Mouse (Mus musculus) bone marrow macrophage, adult 2 months (primary cell): ENCODE measurements around the gene Baz2b. TPM values are rescaled to one million over a fixed set of nuclear protein-coding genes. Genes with fewer than 3 reads are reported as not detected.

Experiments used
- H3K27ac ChIP-seq: 2 replicates; pipeline ENCODE4 v1.5.1; 2012; ENCODE audit warnings: low read depth, low read length; ENCODE audit not compliant: insufficient read depth
- H3K4me1 ChIP-seq: 2 replicates; pipeline ENCODE4 v1.6.1; 2012; ENCODE audit warnings: low read length; ENCODE audit not compliant: control insufficient read depth, insufficient read depth
- H3K4me3 ChIP-seq: 2 replicates; pipeline ENCODE4 v1.5.1; 2012; ENCODE audit warnings: mild to moderate bottlenecking, low read length, moderate library complexity; ENCODE audit not compliant: insufficient read depth
- CTCF ChIP-seq: IDR thresholded peaks from 2 replicates; pipeline ENCODE4 v1.5.1; 2012; ENCODE audit warnings: low read depth, mild to moderate bottlenecking, low read length, moderate library complexity
- POLR2A ChIP-seq: IDR thresholded peaks from 2 replicates; pipeline ENCODE4 v1.6.1; 2012; ENCODE audit warnings: mild to moderate bottlenecking, low read depth, low read length, borderline replicate concordance
- polyA plus RNA-seq: library from polyadenylated mRNA; stranded (reverse); fragments of >200 nt; gene quantifications from 2 replicates; pipeline ENCODE4 v1.2.4, GENCODE M21; 2012; ENCODE audit not compliant: missing spikeins, insufficient read depth, insufficient read length

Baz2b gene
- polyA plus RNA-seq, 1 experiment = 64.7 TPM

- H3K4me1 ChIP-seq = peaks cover 20% of the 10 kb centered on the region
- H3K4me3 ChIP-seq = no peak overlapping the region
- no peak overlapping the region for H3K27ac ChIP-seq
- no peak for TF ChIP-seq POLR2A
- no peak for TF ChIP-seq CTCF
Observed at GRCm38 (mm10) chr2:60202900-60203530, 6.6 kb downstream of the Baz2b start.

GRCm38 (mm10) chr2:60200667-60201066, 9.0 kb downstream of the Baz2b start:
- no peak overlapping the region for H3K27ac ChIP-seq
- no peak for TF ChIP-seq POLR2A
- TF ChIP-seq CTCF = peak; percentile 63
- peaks cover 14% of the 10 kb centered on the region for H3K4me1 ChIP-seq
- no peak overlapping the region for H3K4me3 ChIP-seq

GRCm38 (mm10) chr2:60200051-60200562, 9.5 kb downstream of the Baz2b start:
- Histone ChIP-seq H3K27ac (peak overlapping the region; percentile 6; the same call in 1 of the 2 replicates), H3K4me3 (no peak overlapping the region), H3K4me1 (peaks cover 14% of the 10 kb centered on the region)
- TF ChIP-seq CTCF (no peak), POLR2A (no peak)

- no peak for TF ChIP-seq CTCF
- no peak for TF ChIP-seq POLR2A
- Histone ChIP-seq H3K27ac (no peak overlapping the region), H3K4me3 (no peak overlapping the region), H3K4me1 (peaks cover 6% of the 10 kb centered on the region)
Observed at GRCm38 (mm10) chr2:60196841-60197240, 12.8 kb downstream of the Baz2b start.

GRCm38 (mm10) chr2:60181696-60182095, 27.9 kb downstream of the Baz2b start:
- Histone ChIP-seq H3K27ac (no peak overlapping the region), H3K4me1 (peaks cover 9% of the 10 kb centered on the region; the same call in 1 of the 2 replicates), H3K4me3 (no peak overlapping the region)
- TF ChIP-seq CTCF (no peak), POLR2A (no peak)

- H3K4me3 ChIP-seq = no peak overlapping the region
- TF ChIP-seq POLR2A (no peak), CTCF (no peak)
- H3K4me1 ChIP-seq = peaks cover 25% of the 10 kb centered on the region
- H3K27ac ChIP-seq = no peak overlapping the region
Observed at GRCm38 (mm10) chr2:60177490-60177889, 32.1 kb downstream of the Baz2b start.

- H3K27ac ChIP-seq = peak overlapping the region; percentile 85
- TF ChIP-seq POLR2A (no peak), CTCF (no peak)
- H3K4me1 ChIP-seq = peaks cover 36% of the 10 kb centered on the region
- H3K4me3 ChIP-seq = no peak overlapping the region
Observed at GRCm38 (mm10) chr2:60176087-60176486, 33.6 kb downstream of the Baz2b start.

- no peak for TF ChIP-seq POLR2A
- TF ChIP-seq CTCF = no peak
- Histone ChIP-seq H3K27ac (peak overlapping the region; percentile 70), H3K4me1 (peaks cover 39% of the 10 kb centered on the region), H3K4me3 (no peak overlapping the region)
Observed at GRCm38 (mm10) chr2:60175078-60175477, 34.6 kb downstream of the Baz2b start.

GRCm38 (mm10) chr2:60173595-60173994, 36.0 kb downstream of the Baz2b start:
- Histone ChIP-seq H3K27ac (peak overlapping the region; percentile 92), H3K4me3 (no peak overlapping the region), H3K4me1 (peaks cover 39% of the 10 kb centered on the region)
- TF ChIP-seq POLR2A (no peak), CTCF (no peak)

GRCm38 (mm10) chr2:60173190-60173589, 36.4 kb downstream of the Baz2b start:
- Histone ChIP-seq H3K4me1 (peaks cover 36% of the 10 kb centered on the region), H3K27ac (peak overlapping the region; percentile 92), H3K4me3 (no peak overlapping the region)
- TF ChIP-seq POLR2A (no peak), CTCF (0 out of 2 replicates have a peak, but pooled peaks have one; percentile 10)

GRCm38 (mm10) chr2:60172531-60172914, 37.1 kb downstream of the Baz2b start:
- Histone ChIP-seq H3K4me1 (peaks cover 34% of the 10 kb centered on the region), H3K27ac (peak overlapping the region; percentile 92), H3K4me3 (peak overlapping the region; percentile 30)
- no peak for TF ChIP-seq CTCF
- no peak for TF ChIP-seq POLR2A
